Mouse (Mus musculus): ENCODE data around the gene Slc25a19. TPM values are rescaled to one million over a fixed set of nuclear protein-coding genes. Genes with fewer than 3 reads are reported as not detected.
"Not testable (repeated sequence)": the region's sequence is repeated elsewhere in the genome, so short reads cannot be mapped to it uniquely, and the experiment has no call there.

Gene Slc25a19
- polyA plus RNA-seq, 1 experiment from 2014 or later = 38.3 TPM

DNA sequence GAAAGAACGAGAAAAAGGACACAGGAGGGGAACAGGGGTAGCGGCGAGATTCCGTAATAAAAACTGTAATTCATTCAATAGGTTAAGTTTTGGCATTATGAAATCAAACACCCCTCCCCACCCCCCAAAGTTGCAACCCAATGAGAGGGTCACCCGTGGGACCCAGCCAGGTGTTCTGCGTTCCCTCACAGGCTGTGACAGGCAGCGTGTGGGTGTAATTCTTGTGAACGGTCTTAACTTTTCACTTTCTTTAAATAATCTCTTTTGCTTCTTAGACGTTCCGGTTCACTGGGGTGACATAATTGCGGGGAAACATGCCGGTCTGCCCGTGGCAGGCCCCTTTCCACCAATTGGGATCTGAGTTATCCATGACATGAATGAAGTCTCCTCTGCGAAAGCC lies 17.4 kb upstream of the Slc25a19 start:
- 89% methylated on average over 14 of the region's 14 CpGs for WGBS

GRCm38 (mm10) chr11:115644308-115644707 lies 16.2 kb upstream of the Slc25a19 start:
- WGBS = 92% methylated on average over 13 of the region's 13 CpGs
- no peak overlapping the region for H3K4me2 ChIP-seq (ENCODE audit: low read length)
- ATAC-seq = no peak
- no peaks in the 10 kb centered on the region for H3K27me3 ChIP-seq (replicated peaks; ENCODE audit: control insufficient read depth, insufficient read depth, low read length)
- H3K4me3 ChIP-seq (ENCODE audit: low read depth, low read length) = no peak overlapping the region
- no peaks in the 10 kb centered on the region for H3K4me1 ChIP-seq (ENCODE audit: control insufficient read depth, insufficient read depth, low read length)
- no peak for DNase-seq (ENCODE audit: low spot score)
- no peak overlapping the region for H3K9ac ChIP-seq (ENCODE audit: low read length)
- H3K36me3 ChIP-seq (ENCODE audit: control insufficient read depth, insufficient read depth, low read length) = peaks cover 43% of the 10 kb centered on the region
- no peak overlapping the region for H3K27ac ChIP-seq (ENCODE audit: low read depth, low read length)
- H3K9me3 ChIP-seq (replicated peaks; ENCODE audit: control insufficient read depth, low read length) = no peaks in the 10 kb centered on the region

More for the DNA sequence above, 17.4 kb upstream of the Slc25a19 start:
- ATAC-seq; H3K9ac ChIP-seq (ENCODE audit: low read length); H3K4me1 ChIP-seq (ENCODE audit: control insufficient read depth, insufficient read depth, low read length); H3K4me2 ChIP-seq (ENCODE audit: low read length); H3K27ac ChIP-seq (ENCODE audit: low read depth, low read length); H3K4me3 ChIP-seq (ENCODE audit: low read depth, low read length); H3K9me3 ChIP-seq (replicated peaks; ENCODE audit: control insufficient read depth, low read length); H3K27me3 ChIP-seq (replicated peaks; ENCODE audit: control insufficient read depth, insufficient read depth, low read length); DNase-seq (ENCODE audit: low spot score): not testable (repeated sequence)
- peaks cover 43% of the 10 kb centered on the region for H3K36me3 ChIP-seq (ENCODE audit: control insufficient read depth, insufficient read depth, low read length)

GRCm38 (mm10) chr11:115643265-115643664 lies 15.2 kb upstream of the Slc25a19 start:
- H3K9me3 ChIP-seq (replicated peaks; ENCODE audit: control insufficient read depth, low read length) = no peaks in the 10 kb centered on the region
- no peak overlapping the region for H3K9ac ChIP-seq (ENCODE audit: low read length)
- H3K4me3 ChIP-seq (ENCODE audit: low read depth, low read length) = no peak overlapping the region
- H3K27ac ChIP-seq (ENCODE audit: low read depth, low read length) = no peak overlapping the region
- 73% methylated on average over 10 of the region's 10 CpGs for WGBS
- H3K36me3 ChIP-seq (ENCODE audit: control insufficient read depth, insufficient read depth, low read length) = peaks cover 41% of the 10 kb centered on the region
- no peaks in the 10 kb centered on the region for H3K4me1 ChIP-seq (ENCODE audit: control insufficient read depth, insufficient read depth, low read length)
- DNase-seq (ENCODE audit: low spot score) (no peak), ATAC-seq (no peak)
- H3K4me2 ChIP-seq (ENCODE audit: low read length) = no peak overlapping the region
- H3K27me3 ChIP-seq (replicated peaks; ENCODE audit: control insufficient read depth, insufficient read depth, low read length) = no peaks in the 10 kb centered on the region

- Histone ChIP-seq H3K27ac (ENCODE audit: low read depth, low read length) (no peak overlapping the region), H3K9me3 (replicated peaks; ENCODE audit: control insufficient read depth, low read length) (no peaks in the 10 kb centered on the region), H3K4me2 (ENCODE audit: low read length) (no peak overlapping the region), H3K36me3 (ENCODE audit: control insufficient read depth, insufficient read depth, low read length) (peaks cover 39% of the 10 kb centered on the region), H3K4me1 (ENCODE audit: control insufficient read depth, insufficient read depth, low read length) (no peaks in the 10 kb centered on the region), H3K9ac (ENCODE audit: low read length) (no peak overlapping the region), H3K27me3 (replicated peaks; ENCODE audit: control insufficient read depth, insufficient read depth, low read length) (no peaks in the 10 kb centered on the region), H3K4me3 (ENCODE audit: low read depth, low read length) (no peak overlapping the region)
- WGBS = 93% methylated on average over 2 of the region's 2 CpGs
- ATAC-seq (no peak), DNase-seq (ENCODE audit: low spot score) (no peak)
Observed at GRCm38 (mm10) chr11:115642705-115643104, 14.6 kb upstream of the Slc25a19 start.

- H3K4me2 ChIP-seq (ENCODE audit: low read length) = no peak overlapping the region
- no peaks in the 10 kb centered on the region for H3K27me3 ChIP-seq (replicated peaks; ENCODE audit: control insufficient read depth, insufficient read depth, low read length)
- peaks cover 35% of the 10 kb centered on the region for H3K36me3 ChIP-seq (ENCODE audit: control insufficient read depth, insufficient read depth, low read length)
- no peak for ATAC-seq
- no peak overlapping the region for H3K27ac ChIP-seq (ENCODE audit: low read depth, low read length)
- H3K4me3 ChIP-seq (ENCODE audit: low read depth, low read length) = no peak overlapping the region
- H3K9me3 ChIP-seq (replicated peaks; ENCODE audit: control insufficient read depth, low read length) = no peaks in the 10 kb centered on the region
- H3K4me1 ChIP-seq (ENCODE audit: control insufficient read depth, insufficient read depth, low read length) = no peaks in the 10 kb centered on the region
- 87% methylated on average over 4 of the region's 4 CpGs for WGBS
- DNase-seq (ENCODE audit: low spot score) = no peak
- H3K9ac ChIP-seq (ENCODE audit: low read length) = no peak overlapping the region
Observed at GRCm38 (mm10) chr11:115641664-115642036, 13.6 kb upstream of the Slc25a19 start.

GRCm38 (mm10) chr11:115640978-115641663 lies 13.0 kb upstream of the Slc25a19 start:
- Histone ChIP-seq H3K9ac (ENCODE audit: low read length) (no peak overlapping the region), H3K27ac (ENCODE audit: low read depth, low read length) (no peak overlapping the region), H3K36me3 (ENCODE audit: control insufficient read depth, insufficient read depth, low read length) (peaks cover 31% of the 10 kb centered on the region), H3K4me1 (ENCODE audit: control insufficient read depth, insufficient read depth, low read length) (no peaks in the 10 kb centered on the region), H3K4me3 (ENCODE audit: low read depth, low read length) (no peak overlapping the region), H3K4me2 (ENCODE audit: low read length) (no peak overlapping the region), H3K27me3 (replicated peaks; ENCODE audit: control insufficient read depth, insufficient read depth, low read length) (no peaks in the 10 kb centered on the region), H3K9me3 (replicated peaks; ENCODE audit: control insufficient read depth, low read length) (no peaks in the 10 kb centered on the region)
- DNase-seq (ENCODE audit: low spot score) (no peak), ATAC-seq (no peak)
- 57% methylated on average over 14 of the region's 14 CpGs for WGBS

- Histone ChIP-seq H3K27ac (ENCODE audit: low read depth, low read length) (no peak overlapping the region), H3K9ac (ENCODE audit: low read length) (no peak overlapping the region), H3K9me3 (replicated peaks; ENCODE audit: control insufficient read depth, low read length) (no peaks in the 10 kb centered on the region), H3K4me1 (ENCODE audit: control insufficient read depth, insufficient read depth, low read length) (no peaks in the 10 kb centered on the region), H3K4me3 (ENCODE audit: low read depth, low read length) (no peak overlapping the region), H3K27me3 (replicated peaks; ENCODE audit: control insufficient read depth, insufficient read depth, low read length) (no peaks in the 10 kb centered on the region), H3K36me3 (ENCODE audit: control insufficient read depth, insufficient read depth, low read length) (peaks cover 25% of the 10 kb centered on the region), H3K4me2 (ENCODE audit: low read length) (no peak overlapping the region)
- WGBS = 82% methylated on average over 3 of the region's 4 CpGs
- DNase-seq (ENCODE audit: low spot score) (no peak), ATAC-seq (no peak)
Observed at GRCm38 (mm10) chr11:115640311-115640828, 12.3 kb upstream of the Slc25a19 start.

DNA sequence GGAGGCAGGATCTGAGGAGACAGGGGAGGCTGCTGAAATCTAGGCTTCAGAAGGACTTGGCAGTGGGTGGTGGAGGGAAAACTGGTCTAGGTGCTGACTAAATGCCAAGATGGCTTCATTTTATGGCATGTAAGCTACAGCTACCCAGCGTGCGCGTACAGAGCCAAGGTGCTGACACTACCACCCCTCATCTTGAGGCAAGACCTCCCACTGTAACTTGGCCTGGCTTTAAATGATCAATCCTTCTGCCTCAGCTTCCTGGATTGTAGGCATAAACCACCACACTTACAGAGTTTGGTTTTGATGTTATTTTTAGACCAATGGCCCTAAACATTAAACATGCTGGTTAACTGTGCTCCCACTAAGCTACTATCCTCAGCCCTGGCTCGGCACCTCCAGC lies 11.4 kb upstream of the Slc25a19 start:
- 98% methylated on average over 4 of the region's 4 CpGs for WGBS

More for the DNA sequence above, 11.4 kb upstream of the Slc25a19 start:
- no peak overlapping the region for H3K27ac ChIP-seq (ENCODE audit: low read depth, low read length)
- no peaks in the 10 kb centered on the region for H3K9me3 ChIP-seq (replicated peaks; ENCODE audit: control insufficient read depth, low read length)
- ATAC-seq (no peak), DNase-seq (ENCODE audit: low spot score) (no peak)
- no peak overlapping the region for H3K9ac ChIP-seq (ENCODE audit: low read length)
- no peak overlapping the region for H3K4me3 ChIP-seq (ENCODE audit: low read depth, low read length)
- H3K27me3 ChIP-seq (replicated peaks; ENCODE audit: control insufficient read depth, insufficient read depth, low read length) = no peaks in the 10 kb centered on the region
- H3K4me1 ChIP-seq (ENCODE audit: control insufficient read depth, insufficient read depth, low read length) = no peaks in the 10 kb centered on the region
- H3K36me3 ChIP-seq (ENCODE audit: control insufficient read depth, insufficient read depth, low read length) = peaks cover 17% of the 10 kb centered on the region
- no peak overlapping the region for H3K4me2 ChIP-seq (ENCODE audit: low read length)
